Mouse (Mus musculus) c-Kit-negative CD71-positive TER-119-positive erythroid progenitor cells, embryonic 14.5 days (primary cell): ENCODE results near the gene Tlr5.

Source experiments
- DNase-seq: peaks from one replicate; pipeline ENCODE4 v3.0.0-alpha.2; 2013; ENCODE audit warnings: low read depth, low spot score

The Tlr5 gene

GRCm38 (mm10) chr1:182954287-182955046 lies at the start of gene Tlr5:
Gene Tlr5 (plus strand): TSS chr1:182954788.
- no peak for DNase-seq

GRCm38 (mm10) chr1:182905669-182906068 lies 48.9 kb upstream of the Tlr5 start:
- DNase-seq = no peak

DNA sequence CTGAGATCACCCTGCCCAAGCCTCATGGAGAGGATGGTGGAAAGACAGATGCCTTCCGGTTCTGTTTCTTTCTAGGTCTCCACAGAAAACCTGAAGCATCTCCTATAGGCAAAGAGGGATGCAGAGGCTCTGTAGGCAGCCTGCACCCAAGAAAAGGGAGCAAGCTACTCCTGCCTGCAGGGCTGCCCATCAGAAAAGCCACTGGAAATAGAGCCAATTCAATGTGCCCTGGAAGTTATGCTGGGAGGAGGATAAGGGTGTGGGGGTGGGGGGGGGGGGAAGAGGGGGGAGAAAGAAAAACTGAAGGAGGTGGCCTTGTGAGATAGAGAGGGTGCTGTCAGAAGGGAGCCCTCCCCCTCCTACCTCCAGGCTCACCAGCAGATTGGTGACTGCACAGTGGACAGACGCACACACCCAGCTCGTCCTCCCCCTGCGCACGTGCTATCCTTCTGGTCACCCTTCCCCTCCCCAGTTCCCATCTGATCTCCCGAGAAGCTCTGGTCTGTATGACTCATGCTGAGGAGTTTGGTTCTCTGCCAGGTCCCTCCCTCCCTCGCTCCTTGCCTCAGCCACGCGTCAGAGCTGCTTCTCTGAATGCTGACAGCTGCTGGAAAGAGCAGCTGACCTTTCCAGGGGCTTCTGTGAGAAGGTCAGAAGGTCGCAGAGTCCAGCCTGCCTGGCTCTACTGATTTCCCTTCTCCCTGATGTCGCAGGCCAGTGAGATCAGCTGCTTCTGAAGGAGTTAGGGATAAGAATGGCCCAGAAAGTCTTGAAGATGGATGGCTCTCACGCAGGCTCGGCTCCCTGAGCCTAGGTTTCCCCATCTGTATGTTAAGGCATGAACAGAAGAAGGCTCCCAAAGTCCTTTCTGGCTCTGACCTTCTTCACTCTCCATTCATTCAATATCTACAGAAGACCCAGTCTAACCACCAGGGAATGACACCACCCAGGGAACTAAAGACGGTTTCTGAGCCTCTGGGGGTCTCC lies 46.2 kb upstream of the Tlr5 start:
- DNase-seq = no peak

GRCm38 (mm10) chr1:182909066-182909465 lies 45.5 kb upstream of the Tlr5 start:
- DNase-seq = no peak

DNA sequence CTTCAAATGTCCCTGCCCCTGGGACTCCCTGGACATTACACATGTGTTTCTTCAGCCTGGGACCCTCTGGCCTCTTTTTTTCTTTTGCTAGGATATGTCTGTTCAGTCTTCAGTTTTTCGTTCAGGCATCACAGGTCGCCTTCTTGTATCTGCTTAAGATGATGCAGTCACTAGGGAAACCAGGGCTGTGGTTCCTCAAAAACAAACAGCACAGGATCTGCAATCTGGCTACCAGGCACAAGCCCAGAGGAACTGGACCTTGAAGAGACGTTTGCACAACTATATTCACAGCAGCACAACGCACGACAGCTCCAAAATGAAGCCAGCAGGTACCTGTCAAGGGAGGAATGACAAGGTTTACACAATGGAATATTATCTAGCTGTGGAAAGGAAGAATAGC lies 45.0 kb upstream of the Tlr5 start:
- DNase-seq = no peak

DNA sequence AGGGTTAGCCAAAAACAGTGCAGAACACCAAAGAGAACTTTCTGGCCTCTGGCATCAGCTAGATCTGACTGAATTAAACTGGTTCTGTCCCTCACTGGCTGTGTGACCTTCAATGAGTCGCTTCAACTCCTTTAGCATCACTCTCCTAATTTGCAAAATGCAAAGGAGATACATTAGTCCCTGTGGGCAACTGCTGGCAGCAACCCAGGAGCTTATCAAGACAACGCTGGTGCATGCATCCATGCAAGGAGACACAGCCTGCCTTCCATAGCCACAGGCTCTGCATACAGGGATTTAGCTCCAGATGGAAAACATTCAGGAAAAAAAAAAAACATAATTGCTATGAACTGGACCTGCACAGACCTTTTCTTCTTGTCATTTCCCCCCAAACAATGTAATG lies 42.0 kb upstream of the Tlr5 start:
- DNase-seq = no peak

DNA sequence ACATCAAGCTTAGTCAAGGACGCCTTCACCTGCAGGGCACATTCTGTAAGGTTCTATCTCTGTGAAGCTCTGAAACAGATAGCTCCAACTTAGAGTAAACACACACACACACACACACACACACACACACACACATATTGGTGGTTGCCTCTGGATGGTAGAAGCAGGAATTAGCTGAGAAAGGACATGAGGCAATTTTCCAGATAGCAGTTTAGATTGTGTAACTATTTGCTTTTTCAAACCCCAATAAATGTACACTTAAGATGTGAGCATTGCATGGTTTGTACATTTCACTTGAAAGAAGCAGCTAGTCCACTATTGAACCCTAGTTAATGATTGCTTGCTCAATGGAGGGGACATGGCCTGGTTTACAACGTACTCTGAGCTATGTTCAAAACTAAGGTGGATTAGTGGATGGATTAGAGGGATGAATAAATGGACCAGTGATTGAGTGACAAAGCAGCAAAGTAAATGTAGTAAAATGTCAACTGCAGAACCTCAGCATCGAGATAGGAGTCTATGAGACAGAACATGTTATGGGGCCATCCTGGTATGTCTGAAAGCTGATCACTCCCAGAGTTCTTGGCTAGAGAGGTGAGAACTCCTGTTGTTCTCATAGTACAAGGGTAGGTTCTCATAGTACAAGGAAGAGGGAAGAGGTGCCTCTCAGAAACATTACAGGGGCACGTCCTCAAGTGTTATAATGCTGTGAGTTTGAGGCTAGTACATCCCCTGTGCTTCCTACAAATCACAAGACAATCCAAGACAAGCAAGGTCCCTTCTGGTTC lies 40.3 kb upstream of the Tlr5 start:
- DNase-seq = no peak

- no peak for DNase-seq
These were observed 38.4 kb upstream of the Tlr5 start for GRCm38 (mm10) chr1:182916166-182916565.

DNA sequence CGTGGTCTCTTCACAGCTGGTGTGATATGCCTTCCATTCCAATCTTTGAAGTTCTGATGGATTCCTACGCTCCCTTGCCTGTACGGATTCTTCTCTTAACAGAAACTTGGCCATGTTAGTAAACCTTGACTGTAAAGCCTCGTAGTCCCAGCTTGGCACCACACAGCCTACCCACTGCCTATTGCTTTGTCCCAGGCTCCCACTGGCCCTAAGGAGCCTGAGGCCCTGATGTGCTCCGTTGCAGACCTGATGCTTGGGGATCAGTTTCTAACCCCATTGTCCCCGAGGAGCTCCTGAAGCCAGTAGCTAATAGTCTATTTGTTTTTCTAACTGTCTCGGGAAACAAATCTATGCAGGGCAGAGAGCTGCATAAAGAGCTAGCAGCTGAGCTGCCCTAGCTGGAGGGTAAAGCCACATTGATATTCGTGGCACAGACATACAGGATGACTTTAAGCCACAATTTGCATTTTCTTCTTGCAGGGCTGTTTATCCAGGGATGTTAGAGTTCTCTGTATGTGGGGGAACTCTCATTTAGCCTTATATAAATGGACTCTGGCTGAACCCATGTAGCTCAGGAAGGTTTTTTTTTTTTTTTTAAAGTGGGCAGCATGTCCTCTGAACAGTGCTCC lies 35.8 kb upstream of the Tlr5 start:
- DNase-seq = no peak

GRCm38 (mm10) chr1:182922824-182923223 lies 31.8 kb upstream of the Tlr5 start:
- no peak for DNase-seq

DNA sequence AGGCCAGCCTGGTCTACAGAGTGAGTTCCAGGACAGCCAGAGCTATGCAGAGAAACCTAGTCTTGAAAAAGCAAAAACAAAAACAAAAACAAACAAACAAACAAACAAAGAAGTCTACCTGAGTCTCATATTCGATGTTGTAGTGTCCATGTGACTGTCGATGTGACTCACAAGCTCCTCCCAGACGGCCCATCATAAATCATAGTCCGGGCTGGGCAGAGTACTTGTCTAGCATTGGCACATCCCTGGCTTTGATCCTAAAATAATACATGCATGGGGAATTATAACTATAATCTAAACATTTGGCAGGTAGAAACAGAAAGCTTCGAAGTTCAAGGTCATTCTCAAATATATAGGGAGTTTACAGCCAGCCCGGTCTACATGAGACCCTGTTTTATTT lies 28.1 kb upstream of the Tlr5 start:
- DNase-seq = no peak

- no peak for DNase-seq
These were observed 26.4 kb upstream of the Tlr5 start for GRCm38 (mm10) chr1:182927878-182928851.

DNA sequence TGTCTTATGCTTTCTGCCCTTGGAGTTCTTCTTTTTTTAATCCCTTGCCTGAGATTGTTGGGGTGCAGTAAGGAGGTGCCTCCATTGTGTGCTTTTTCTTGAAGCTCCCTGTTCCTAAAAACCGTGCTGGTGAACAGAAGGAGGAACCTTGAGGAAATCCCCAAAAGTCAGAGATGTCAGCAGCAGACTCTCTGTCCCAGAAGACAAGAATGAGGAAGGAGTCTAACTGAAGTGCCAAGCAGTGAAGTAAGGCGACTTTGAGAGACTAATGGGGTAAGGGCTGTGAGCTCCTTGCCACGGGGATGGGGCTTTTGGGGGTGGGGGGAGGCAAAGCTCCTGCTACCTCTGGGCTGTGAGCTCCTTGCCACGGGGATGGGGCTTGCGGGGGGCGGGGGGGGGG lies 19.1 kb upstream of the Tlr5 start:
- no peak for DNase-seq

DNA sequence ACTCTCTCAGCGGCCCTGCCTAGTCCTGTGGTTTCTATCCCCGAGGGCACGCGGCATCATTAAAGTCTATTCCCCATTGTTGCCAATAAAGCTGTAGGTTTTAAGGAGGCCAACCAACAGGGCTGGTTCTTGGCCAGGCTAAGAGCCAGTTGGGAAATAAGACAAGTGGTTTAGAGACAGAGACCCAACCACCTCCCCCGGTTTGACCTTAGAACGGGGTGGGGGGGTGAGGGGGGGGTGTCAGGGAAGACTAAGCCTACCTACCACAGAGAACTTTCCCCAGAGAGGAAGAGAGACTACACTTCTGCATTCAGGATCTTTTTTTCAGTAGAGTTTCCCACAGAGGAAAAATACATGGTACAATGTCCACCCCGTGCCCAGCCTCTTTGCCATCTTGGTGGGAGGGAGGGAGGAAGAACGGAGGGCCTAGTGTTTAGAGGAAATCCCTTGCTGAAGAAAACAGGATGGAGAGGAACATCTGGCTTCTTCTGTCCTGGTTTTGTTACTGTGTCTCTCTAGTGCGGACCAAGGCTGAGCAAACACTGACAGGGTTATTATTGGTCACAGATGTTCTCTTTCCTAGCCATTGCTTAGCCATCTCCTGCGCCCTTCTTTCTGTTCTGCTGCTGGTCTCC lies 17.0 kb upstream of the Tlr5 start:
- no peak for DNase-seq

- DNase-seq = no peak
These were observed 12.7 kb upstream of the Tlr5 start for GRCm38 (mm10) chr1:182941921-182942320.

DNA sequence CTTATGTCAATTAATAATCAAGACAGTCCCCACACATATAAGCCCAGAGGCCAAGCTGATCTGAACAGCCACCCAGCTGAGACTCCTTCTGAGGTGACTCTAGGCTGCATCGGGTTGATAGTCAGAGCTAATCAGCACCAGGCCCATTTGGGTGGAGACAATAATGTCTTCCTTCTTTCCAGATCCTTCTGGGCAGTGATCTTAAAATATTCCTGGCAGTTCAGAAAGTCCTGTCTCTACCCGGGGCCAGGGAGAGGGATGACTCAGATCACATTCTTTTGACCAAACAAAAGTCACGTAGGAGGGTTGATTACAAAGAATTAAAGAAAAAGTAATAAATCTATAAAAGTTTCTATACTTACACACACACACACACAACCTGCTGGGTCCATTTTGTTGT lies 10.7 kb upstream of the Tlr5 start:
- no peak for DNase-seq

- DNase-seq = no peak
These were observed 9.9 kb upstream of the Tlr5 start for GRCm38 (mm10) chr1:182944638-182945037.

GRCm38 (mm10) chr1:182945561-182945960 lies 9.0 kb upstream of the Tlr5 start:
- DNase-seq = no peak

DNA sequence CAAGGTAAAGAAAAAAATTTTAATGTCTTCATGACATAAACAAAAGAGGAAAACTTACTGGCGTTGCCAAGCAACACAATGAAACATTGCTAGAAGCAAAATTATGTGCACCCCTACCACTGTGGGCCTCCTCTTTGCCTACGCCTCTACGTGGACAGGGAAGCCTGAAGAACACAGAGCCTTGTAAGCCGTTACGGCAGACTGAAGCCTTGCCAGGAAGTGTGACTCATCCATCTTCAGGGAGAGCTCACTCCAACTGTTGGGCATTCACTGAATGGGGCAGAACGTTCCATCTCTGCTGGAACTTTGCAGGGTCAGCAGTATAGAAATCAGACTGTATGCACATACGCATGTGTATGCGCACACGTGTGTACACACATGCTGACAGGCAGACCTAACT lies 3.3 kb upstream of the Tlr5 start:
- no peak for DNase-seq

- DNase-seq = no peak
These were observed 1.4 kb upstream of the Tlr5 start for GRCm38 (mm10) chr1:182953165-182953564.
